Mouse (Mus musculus): ENCODE measurements around the gene Vmn1r201. TPM values are rescaled to one million over a fixed set of nuclear protein-coding genes. Genes with fewer than 3 reads are reported as not detected.

Vmn1r201 gene
- not detected in 2 replicates for polyA plus RNA-seq (2015; fragmentation: Nextera tagmentation; extraction: Ambion mirVana)

DNA sequence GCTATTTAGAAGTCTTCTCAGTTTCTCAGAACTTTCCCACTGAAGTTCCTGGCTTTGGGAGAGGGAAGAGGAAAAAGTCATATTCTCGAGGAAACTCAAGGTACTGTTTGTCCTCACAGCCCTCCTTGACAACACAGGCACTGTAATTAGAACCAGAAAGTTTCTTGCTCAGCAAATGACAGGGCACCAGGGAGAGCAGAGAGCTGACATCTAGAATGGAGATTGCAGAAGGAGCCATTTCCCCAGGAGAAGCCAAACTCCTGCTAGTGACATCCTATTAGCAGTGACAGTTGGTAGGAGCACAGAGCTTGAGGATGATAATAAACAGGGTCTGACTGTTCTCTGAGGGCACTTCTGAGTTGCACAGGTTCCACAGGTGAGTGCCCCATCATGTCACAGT lies at the start of gene Vmn1r201:
TSS of gene Vmn1r201 (plus strand) at position 301 of the 400 bp plus-strand sequence.
- no peak within 1 kb of the TSS for H3K4me3 ChIP-seq
- no peak within 1 kb of the TSS for H3K4me2 ChIP-seq
- H3K9ac ChIP-seq = no peak within 1 kb of the TSS
- WGBS = 71% methylated on average over 1 of the region's 1 CpGs
- no peaks in the 10 kb centered on the region for H3K4me1 ChIP-seq (replicated peaks)
- no peaks in the 10 kb centered on the region for H3K27me3 ChIP-seq
- no peak for ATAC-seq (ENCODE audit: low FRiP score)
- no peaks in the 10 kb centered on the region for H3K9me3 ChIP-seq
- no peak within 1 kb of the TSS for H3K27ac ChIP-seq
- no peaks in the 10 kb centered on the region for H3K36me3 ChIP-seq

GRCm38 (mm10) chr13:22455145-22455544 lies 16.6 kb upstream of the Vmn1r201 start:
- H3K27me3 ChIP-seq = no peaks in the 10 kb centered on the region
- no peaks in the 10 kb centered on the region for H3K36me3 ChIP-seq
- H3K9ac ChIP-seq = no peak overlapping the region
- no peak overlapping the region for H3K4me2 ChIP-seq
- H3K4me1 ChIP-seq (replicated peaks) = no peaks in the 10 kb centered on the region
- H3K4me3 ChIP-seq = no peak overlapping the region
- ATAC-seq (ENCODE audit: low FRiP score) = no peak
- no peaks in the 10 kb centered on the region for H3K9me3 ChIP-seq
- H3K27ac ChIP-seq = no peak overlapping the region

DNA sequence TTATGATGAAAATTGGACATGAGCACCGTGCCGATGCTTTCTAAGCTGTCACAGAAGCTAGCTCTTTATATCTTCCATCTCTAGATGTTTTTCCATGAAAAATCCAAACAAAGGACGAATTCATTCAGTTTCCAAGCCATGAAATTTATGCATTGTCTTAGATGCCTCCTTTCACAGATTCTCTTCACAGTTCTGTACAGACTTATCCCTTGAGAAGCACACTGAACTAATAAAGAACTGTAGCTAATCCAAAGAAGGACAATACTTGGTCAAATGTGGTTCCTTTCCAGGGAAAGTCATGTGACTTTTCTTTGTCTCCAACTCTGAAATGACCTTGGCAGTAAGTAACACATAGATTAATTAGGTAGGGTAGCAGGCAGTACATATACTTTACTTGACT lies 30.7 kb downstream of the Vmn1r201 start:
- ATAC-seq (ENCODE audit: low FRiP score) = no peak
- no peak overlapping the region for H3K4me2 ChIP-seq
- H3K9me3 ChIP-seq = no peaks in the 10 kb centered on the region
- H3K36me3 ChIP-seq = no peaks in the 10 kb centered on the region
- H3K27me3 ChIP-seq = no peaks in the 10 kb centered on the region
- H3K4me1 ChIP-seq (replicated peaks) = no peaks in the 10 kb centered on the region
- no peak overlapping the region for H3K4me3 ChIP-seq
- no peak overlapping the region for H3K27ac ChIP-seq
- WGBS = 48% methylated on average over 3 of the region's 3 CpGs
- H3K9ac ChIP-seq = no peak overlapping the region

DNA sequence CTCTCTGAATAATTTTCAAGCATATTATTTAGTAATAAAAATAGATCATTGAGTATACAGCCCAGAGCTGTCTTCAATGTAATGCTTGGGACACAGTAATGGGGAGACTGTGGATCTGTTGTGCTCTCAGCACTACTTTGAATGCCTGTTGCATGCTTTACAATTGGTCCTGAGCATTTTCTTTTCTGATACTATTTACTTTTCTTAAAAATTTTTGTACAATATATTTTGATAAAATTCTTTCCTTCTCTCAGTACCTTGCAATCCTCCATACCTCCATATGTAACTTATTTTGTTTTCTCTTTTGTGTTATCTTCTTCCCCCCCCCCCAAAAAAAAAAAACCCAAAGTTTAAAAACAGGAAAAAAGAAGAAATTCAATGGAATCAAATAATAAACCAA lies 33.6 kb downstream of the Vmn1r201 start, which contains the start of gene Vmn1r202:
TSS of gene Vmn1r202 (minus strand) at position 101 of the 400 bp plus-strand sequence.
- Histone ChIP-seq H3K27ac (no peak within 1 kb of the TSS), H3K36me3 (no peaks in the 10 kb centered on the region), H3K27me3 (no peaks in the 10 kb centered on the region), H3K4me1 (replicated peaks) (no peaks in the 10 kb centered on the region), H3K9ac (no peak within 1 kb of the TSS), H3K4me3 (no peak within 1 kb of the TSS), H3K4me2 (no peak within 1 kb of the TSS), H3K9me3 (no peaks in the 10 kb centered on the region)
- no peak for ATAC-seq (ENCODE audit: low FRiP score)

DNA sequence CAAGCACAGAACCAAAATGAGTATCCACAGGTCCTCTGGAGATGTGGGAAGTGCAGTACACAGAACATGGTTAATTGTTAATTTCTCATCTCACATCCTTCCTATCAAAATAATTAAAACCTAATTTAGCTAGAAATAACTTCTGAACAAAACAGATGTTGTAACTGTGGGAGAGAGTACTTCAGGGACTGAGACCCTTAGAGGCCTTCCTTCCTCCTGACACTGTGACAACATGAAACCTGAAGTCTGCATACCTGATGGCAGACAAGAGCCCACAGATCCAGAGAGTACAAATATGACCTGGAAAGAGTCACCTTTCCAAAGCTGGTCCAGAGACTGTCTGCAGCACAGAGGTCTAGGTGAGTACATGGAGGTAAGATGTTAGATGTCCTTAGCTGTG lies 46.1 kb downstream of the Vmn1r201 start, which contains the start of gene Vmn1r203:
TSS of gene Vmn1r203 (plus strand) at position 301 of the 400 bp plus-strand sequence.
- Histone ChIP-seq H3K9me3 (no peaks in the 10 kb centered on the region), H3K36me3 (no peaks in the 10 kb centered on the region), H3K4me2 (no peak within 1 kb of the TSS), H3K27ac (no peak within 1 kb of the TSS), H3K4me1 (replicated peaks) (no peaks in the 10 kb centered on the region), H3K4me3 (no peak within 1 kb of the TSS), H3K9ac (no peak within 1 kb of the TSS), H3K27me3 (no peaks in the 10 kb centered on the region)
- no peak for ATAC-seq (ENCODE audit: low FRiP score)

Other genes with a start within 250 kb of the Vmn1r201 start
- gene Vmn1r193, start 248.8 kb upstream of the Vmn1r201 start, polyA plus RNA-seq (2015; fragmentation: Nextera tagmentation; extraction: Ambion mirVana) = not detected in 2 replicates
- not detected in 2 replicates for gene Vmn1r194, start 227.7 kb upstream of the Vmn1r201 start, polyA plus RNA-seq (2015; fragmentation: Nextera tagmentation; extraction: Ambion mirVana)
- gene Vmn1r195, start 201.4 kb upstream of the Vmn1r201 start, polyA plus RNA-seq (2015; fragmentation: Nextera tagmentation; extraction: Ambion mirVana) = not detected in 2 replicates
- gene Vmn1r196, start 182.0 kb upstream of the Vmn1r201 start, polyA plus RNA-seq (2015; fragmentation: Nextera tagmentation; extraction: Ambion mirVana) = not detected in 2 replicates
- gene Vmn1r197, start 147.3 kb upstream of the Vmn1r201 start, polyA plus RNA-seq (2015; fragmentation: Nextera tagmentation; extraction: Ambion mirVana) = not detected in 2 replicates
- not detected in 2 replicates for gene Vmn1r198, start 121.6 kb upstream of the Vmn1r201 start, polyA plus RNA-seq (2015; fragmentation: Nextera tagmentation; extraction: Ambion mirVana)
- not detected in 2 replicates for gene Vmn1r199, start 92.1 kb upstream of the Vmn1r201 start, polyA plus RNA-seq (2015; fragmentation: Nextera tagmentation; extraction: Ambion mirVana)
- gene Vmn1r200, start 81.5 kb upstream of the Vmn1r201 start, polyA plus RNA-seq (2015; fragmentation: Nextera tagmentation; extraction: Ambion mirVana) = not detected in 2 replicates
- not detected in 2 replicates for gene Vmn1r202, start 33.5 kb downstream of the Vmn1r201 start, polyA plus RNA-seq (2015; fragmentation: Nextera tagmentation; extraction: Ambion mirVana)
- gene Vmn1r203, start 46.2 kb downstream of the Vmn1r201 start, polyA plus RNA-seq (2015; fragmentation: Nextera tagmentation; extraction: Ambion mirVana) = not detected in 2 replicates
- gene Vmn1r204, start 81.3 kb downstream of the Vmn1r201 start, polyA plus RNA-seq (2015; fragmentation: Nextera tagmentation; extraction: Ambion mirVana) = not detected in 2 replicates
- gene Vmn1r205, start 121.1 kb downstream of the Vmn1r201 start, polyA plus RNA-seq (2015; fragmentation: Nextera tagmentation; extraction: Ambion mirVana) = not detected in 2 replicates
- not detected in 2 replicates for gene Vmn1r206, start 152.3 kb downstream of the Vmn1r201 start, polyA plus RNA-seq (2015; fragmentation: Nextera tagmentation; extraction: Ambion mirVana)